ENCODE assay signal across 33 mouse cellular contexts in the genomic region with DNA sequence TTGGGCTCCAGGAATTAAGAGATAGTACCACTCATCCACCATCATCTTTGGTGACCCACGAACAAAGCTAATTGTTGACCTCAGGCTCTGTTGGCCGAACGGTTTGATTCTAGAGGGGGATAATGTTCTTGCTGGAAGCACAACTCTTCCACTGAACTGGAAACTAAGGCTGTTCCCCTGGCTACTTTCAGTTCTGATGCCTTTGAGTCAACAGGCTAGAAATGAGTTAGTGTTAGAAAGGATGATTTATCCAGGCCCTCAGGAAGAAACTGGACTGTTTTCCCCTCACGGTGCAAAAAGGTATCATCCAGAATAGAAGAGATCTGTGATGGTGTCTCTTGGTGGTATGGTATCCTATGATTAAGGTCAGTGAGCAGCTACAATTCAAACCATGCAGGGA.
"Had no signal": no experiment of that assay in that cellular context is flagged by ENCODE, and none has a peak within 500 bp of the region (broad histone marks: within the 10 kb centered on the region; RNA-seq: fewer than 3 reads in every experiment).

No protein-coding gene starts in this region.

- H3K9ac ChIP-seq: limb, embryonic 12.5 days; limb, embryonic 13.5 days; limb, embryonic 15.5 days; liver, embryonic 12.5 days; liver, embryonic 13.5 days; liver, embryonic 14.5 days; liver, embryonic 15.5 days; liver, postnatal 0 days; lung, embryonic 14.5 days; lung, embryonic 15.5 days; midbrain, embryonic 12.5 days; midbrain, embryonic 13.5 days; midbrain, embryonic 15.5 days; neural tube, embryonic 12.5 days; neural tube, embryonic 13.5 days had no signal

- H3K9me3 ChIP-seq: limb, embryonic 10.5 days; limb, embryonic 12.5 days; limb, embryonic 13.5 days; limb, embryonic 15.5 days; liver, embryonic 12.5 days; liver, embryonic 13.5 days; liver, embryonic 15.5 days; lung, embryonic 15.5 days; megakaryocyte, embryonic 14.5 days; midbrain, embryonic 10.5 days; midbrain, embryonic 12.5 days; midbrain, embryonic 13.5 days; midbrain, embryonic 15.5 days; neural tube, embryonic 12.5 days; neural tube, embryonic 13.5 days had no signal

- H3K4me3 ChIP-seq: limb, embryonic 10.5 days; limb, embryonic 12.5 days; limb, embryonic 13.5 days; limb, embryonic 15.5 days; liver, embryonic 12.5 days; liver, embryonic 13.5 days; liver, embryonic 15.5 days; lung, embryonic 15.5 days; megakaryocyte, embryonic 14.5 days; midbrain, embryonic 10.5 days; midbrain, embryonic 12.5 days; midbrain, embryonic 13.5 days; midbrain, embryonic 15.5 days; myocyte; neural tube, embryonic 12.5 days; neural tube, embryonic 13.5 days had no signal

- H3K36me3 ChIP-seq: limb, embryonic 10.5 days; limb, embryonic 13.5 days; liver, embryonic 12.5 days; liver, embryonic 13.5 days; liver, embryonic 15.5 days; lung, embryonic 15.5 days; midbrain, embryonic 10.5 days; midbrain, embryonic 12.5 days; midbrain, embryonic 13.5 days; midbrain, embryonic 15.5 days; neural tube, embryonic 12.5 days; neural tube, embryonic 13.5 days had no signal

- H3K27ac ChIP-seq: limb, embryonic 10.5 days; limb, embryonic 12.5 days; limb, embryonic 13.5 days; limb, embryonic 15.5 days; liver, embryonic 12.5 days; liver, embryonic 13.5 days; liver, embryonic 14.5 days; liver, embryonic 15.5 days; lung, embryonic 15.5 days; macrophage; midbrain, embryonic 10.5 days; midbrain, embryonic 12.5 days; midbrain, embryonic 13.5 days; midbrain, embryonic 15.5 days; neural tube, embryonic 12.5 days; neural tube, embryonic 13.5 days had no signal

- H3K4me1 ChIP-seq: liver, embryonic 12.5 days; liver, embryonic 15.5 days; megakaryocyte, embryonic 14.5 days had no signal

- H3K4me2 ChIP-seq: limb, embryonic 12.5 days; limb, embryonic 13.5 days; limb, embryonic 15.5 days; liver, embryonic 11.5 days; liver, embryonic 12.5 days; liver, embryonic 13.5 days; liver, embryonic 15.5 days; lung, embryonic 14.5 days; lung, embryonic 15.5 days; midbrain, embryonic 11.5 days; midbrain, embryonic 12.5 days; midbrain, embryonic 13.5 days; midbrain, embryonic 15.5 days; neural tube, embryonic 12.5 days; neural tube, embryonic 13.5 days had no signal

- H3K27me3 ChIP-seq: limb, embryonic 12.5 days; limb, embryonic 13.5 days; limb, embryonic 15.5 days; liver, embryonic 12.5 days; liver, embryonic 13.5 days; liver, embryonic 15.5 days; lung, embryonic 15.5 days; megakaryocyte, embryonic 14.5 days; midbrain, embryonic 13.5 days; midbrain, embryonic 15.5 days; neural tube, embryonic 12.5 days; neural tube, embryonic 13.5 days had no signal

- DNase-seq: left cerebral cortex, postnatal 4 days; liver; liver, embryonic 13.5 days; liver, postnatal 0 days; lung, adult 18-20 months; lung, adult 2 months; lung, embryonic 14.5 days; lung, postnatal 10 days; lung, postnatal 14 days; lung, postnatal 36 days; lung, postnatal 4 days; midbrain, embryonic 14.5 days had no signal

- ATAC-seq: liver, embryonic 12.5 days; liver, postnatal 0 days; lung, postnatal 0 days; midbrain, embryonic 13.5 days; midbrain, embryonic 15.5 days; midbrain, embryonic 16.5 days had no signal
